Mouse (Mus musculus): ENCODE measurements around the gene Klk5. TPM values are rescaled to one million over a fixed set of nuclear protein-coding genes. Genes with fewer than 3 reads are reported as not detected.

Klk5 gene
- polyA plus RNA-seq, 1 experiment from 2014 or later: not detected

DNA sequence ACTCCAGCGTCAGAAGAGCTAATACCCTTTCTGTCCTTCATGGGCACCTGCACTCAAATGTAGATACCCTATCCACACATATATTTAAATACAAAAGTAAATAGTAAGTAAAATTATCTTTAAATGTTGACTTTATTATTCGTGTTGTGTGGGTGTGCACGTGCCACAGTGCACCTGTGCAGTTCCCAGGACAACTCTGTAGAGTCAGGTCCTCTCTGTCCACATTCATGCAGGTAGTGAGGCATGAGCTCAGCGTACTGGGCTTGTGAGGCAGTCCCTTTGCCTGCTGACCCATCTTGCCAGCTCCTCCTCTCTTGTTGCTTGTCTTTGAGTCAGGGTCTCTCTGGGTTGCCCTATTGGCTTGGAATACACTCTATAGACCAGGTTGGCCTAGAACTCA lies 14.1 kb upstream of the Klk5 start:
- H3K9ac ChIP-seq: no peak overlapping the region
- no peaks in the 10 kb centered on the region for H3K4me1 ChIP-seq (replicated peaks)
- no peaks in the 10 kb centered on the region for H3K27me3 ChIP-seq
- no peak overlapping the region for H3K4me2 ChIP-seq
- no peak for ATAC-seq (ENCODE audit: insufficient read depth)
- no peaks in the 10 kb centered on the region for H3K9me3 ChIP-seq (replicated peaks)
- no peak overlapping the region for H3K4me3 ChIP-seq (replicated peaks)
- WGBS (ENCODE audit: insufficient replicate concordance): 51% methylated on average over 4 of the region's 4 CpGs
- H3K36me3 ChIP-seq (replicated peaks): no peaks in the 10 kb centered on the region
- H3K27ac ChIP-seq (replicated peaks): no peak overlapping the region

- H3K4me3 ChIP-seq (replicated peaks): no peak overlapping the region
- no peaks in the 10 kb centered on the region for H3K36me3 ChIP-seq (replicated peaks)
- no peaks in the 10 kb centered on the region for H3K27me3 ChIP-seq
- H3K4me1 ChIP-seq (replicated peaks): no peaks in the 10 kb centered on the region
- no peaks in the 10 kb centered on the region for H3K9me3 ChIP-seq (replicated peaks)
- no peak overlapping the region for H3K9ac ChIP-seq
- ATAC-seq (ENCODE audit: insufficient read depth): no peak
- no peak overlapping the region for H3K27ac ChIP-seq (replicated peaks)
- 68% methylated on average over 8 of the region's 8 CpGs for WGBS (ENCODE audit: insufficient replicate concordance)
- H3K4me2 ChIP-seq: no peak overlapping the region
Observed at GRCm38 (mm10) chr7:43829006-43829405, 12.8 kb upstream of the Klk5 start.

- WGBS (ENCODE audit: insufficient replicate concordance): 77% methylated on average over 4 of the region's 4 CpGs
- no peak for ATAC-seq (ENCODE audit: insufficient read depth)
Observed at GRCm38 (mm10) chr7:43843801-43844200, 2.0 kb downstream of the Klk5 start.

DNA sequence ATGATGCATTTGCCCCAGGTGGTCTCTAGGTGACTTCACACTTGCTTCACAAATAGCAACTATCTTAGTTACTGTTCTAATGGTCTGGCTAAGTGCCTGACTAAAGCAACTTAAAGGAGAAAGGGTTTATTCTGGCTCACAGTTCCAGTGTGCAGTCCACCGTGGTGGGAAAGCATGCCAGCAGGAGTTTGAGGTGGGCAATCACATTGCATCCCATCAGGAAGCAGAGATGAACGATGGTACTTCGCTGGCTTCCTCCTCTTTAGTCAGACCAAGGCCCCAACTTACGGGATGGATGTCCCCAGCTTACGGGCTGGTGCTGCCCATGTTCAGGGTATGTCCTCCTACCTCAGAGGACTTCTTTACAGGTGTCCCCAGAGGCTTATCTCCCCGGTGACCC lies 9.8 kb downstream of the Klk5 start:
- Histone ChIP-seq H3K4me3 (replicated peaks) (no peak overlapping the region), H3K27me3 (no peaks in the 10 kb centered on the region), H3K27ac (replicated peaks) (no peak overlapping the region), H3K4me2 (no peak overlapping the region), H3K4me1 (replicated peaks) (no peaks in the 10 kb centered on the region), H3K36me3 (replicated peaks) (no peaks in the 10 kb centered on the region), H3K9ac (no peak overlapping the region), H3K9me3 (replicated peaks) (no peaks in the 10 kb centered on the region)
- WGBS (ENCODE audit: insufficient replicate concordance): 59% methylated on average over 6 of the region's 6 CpGs
- ATAC-seq (ENCODE audit: insufficient read depth): no peak

More at GRCm38 (mm10) chr7:43843801-43844200, 2.0 kb downstream of the Klk5 start:
- Histone ChIP-seq H3K4me2 (no peak overlapping the region), H3K9ac (no peak overlapping the region), H3K36me3 (replicated peaks) (no peaks in the 10 kb centered on the region), H3K4me1 (replicated peaks) (no peaks in the 10 kb centered on the region), H3K9me3 (replicated peaks) (no peaks in the 10 kb centered on the region), H3K4me3 (replicated peaks) (no peak overlapping the region), H3K27ac (replicated peaks) (no peak overlapping the region), H3K27me3 (no peaks in the 10 kb centered on the region)

GRCm38 (mm10) chr7:43854642-43855380 lies 13.0 kb downstream of the Klk5 start:
- 56% methylated on average over 9 of the region's 9 CpGs for WGBS (ENCODE audit: insufficient replicate concordance)

DNA sequence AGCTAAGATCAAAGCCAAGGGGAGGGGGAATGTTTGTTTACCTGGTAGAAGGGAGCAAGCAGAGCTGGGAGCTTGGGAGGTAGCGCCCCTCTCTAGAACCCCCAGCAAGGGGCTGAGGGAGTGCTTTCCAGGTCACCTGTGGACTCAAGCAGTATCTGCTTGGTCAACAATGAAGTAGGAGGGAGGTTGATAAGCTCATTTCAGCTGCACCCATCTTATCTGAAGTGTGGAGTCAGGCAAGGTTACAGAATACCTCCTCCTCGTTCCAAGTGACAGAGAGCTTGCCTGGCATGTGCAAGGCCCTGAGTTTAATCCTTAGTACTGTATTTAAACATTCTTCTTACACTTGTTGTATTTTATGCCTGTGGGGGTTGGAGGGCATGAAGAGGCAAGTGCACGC lies 13.9 kb downstream of the Klk5 start:
- H3K27me3 ChIP-seq: no peaks in the 10 kb centered on the region

More at GRCm38 (mm10) chr7:43854642-43855380, 13.0 kb downstream of the Klk5 start:
- Histone ChIP-seq H3K4me2 (no peak overlapping the region), H3K27ac (replicated peaks) (no peak overlapping the region), H3K4me1 (replicated peaks) (no peaks in the 10 kb centered on the region), H3K9ac (no peak overlapping the region), H3K4me3 (replicated peaks) (no peak overlapping the region), H3K36me3 (replicated peaks) (no peaks in the 10 kb centered on the region), H3K27me3 (no peaks in the 10 kb centered on the region), H3K9me3 (replicated peaks) (no peaks in the 10 kb centered on the region)
- ATAC-seq (ENCODE audit: insufficient read depth): no peak

DNA sequence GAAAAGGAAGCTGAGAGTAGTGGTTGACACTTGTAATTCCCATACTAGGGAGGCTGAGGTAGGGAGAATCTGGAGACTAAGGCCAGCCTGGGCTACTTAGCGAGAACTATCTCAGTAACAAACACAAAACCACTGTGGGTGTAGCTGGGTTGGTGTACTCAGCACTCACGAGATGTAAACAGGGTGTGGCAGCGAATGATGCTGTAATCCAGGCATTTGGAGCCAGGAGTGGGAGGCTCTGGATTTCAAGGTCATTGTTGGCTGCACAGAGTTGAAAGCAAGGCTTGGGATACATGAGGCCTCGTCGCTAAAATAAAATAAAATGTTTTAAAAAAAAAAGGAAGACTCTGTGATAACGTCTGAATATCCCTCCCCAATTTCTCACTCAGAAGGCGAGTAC lies 14.5 kb downstream of the Klk5 start:
- H3K36me3 ChIP-seq (replicated peaks): no peaks in the 10 kb centered on the region
- H3K27me3 ChIP-seq: no peaks in the 10 kb centered on the region
- H3K27ac ChIP-seq (replicated peaks): no peak overlapping the region
- no peak overlapping the region for H3K4me3 ChIP-seq (replicated peaks)
- H3K9ac ChIP-seq: no peak overlapping the region
- ATAC-seq (ENCODE audit: insufficient read depth): no peak
- 46% methylated on average over 7 of the region's 7 CpGs for WGBS (ENCODE audit: insufficient replicate concordance)
- H3K4me2 ChIP-seq: no peak overlapping the region
- no peaks in the 10 kb centered on the region for H3K4me1 ChIP-seq (replicated peaks)
- no peaks in the 10 kb centered on the region for H3K9me3 ChIP-seq (replicated peaks)

More for the DNA sequence above, 13.9 kb downstream of the Klk5 start:
- Histone ChIP-seq H3K9me3 (replicated peaks) (no peaks in the 10 kb centered on the region), H3K36me3 (replicated peaks) (no peaks in the 10 kb centered on the region), H3K4me2 (no peak overlapping the region), H3K4me1 (replicated peaks) (no peaks in the 10 kb centered on the region), H3K4me3 (replicated peaks) (no peak overlapping the region), H3K27ac (replicated peaks) (no peak overlapping the region), H3K9ac (no peak overlapping the region)
- ATAC-seq (ENCODE audit: insufficient read depth): no peak
- 45% methylated on average over 3 of the region's 3 CpGs for WGBS (ENCODE audit: insufficient replicate concordance)

DNA sequence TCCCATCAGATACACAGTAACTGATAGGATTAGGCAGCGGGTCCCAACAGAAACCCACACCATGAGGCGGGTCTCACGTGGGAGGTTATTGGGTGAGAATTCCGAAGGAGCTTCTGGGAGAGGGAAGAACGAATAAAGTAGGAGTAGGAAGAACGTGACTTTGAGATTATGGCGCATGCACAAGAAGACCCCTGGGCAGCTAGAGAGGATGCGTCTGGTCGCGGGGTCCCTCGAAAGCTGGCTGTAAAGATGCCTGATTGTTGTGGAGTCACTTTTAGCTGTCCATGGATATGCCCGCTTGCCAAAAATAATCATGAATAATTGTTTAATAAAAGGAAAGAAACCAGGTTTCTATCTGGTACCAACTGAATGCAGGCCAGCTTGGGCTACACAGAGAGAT lies 15.7 kb downstream of the Klk5 start:
- Histone ChIP-seq H3K4me1 (replicated peaks) (no peaks in the 10 kb centered on the region), H3K9ac (no peak overlapping the region), H3K9me3 (replicated peaks) (no peaks in the 10 kb centered on the region), H3K27ac (replicated peaks) (no peak overlapping the region), H3K27me3 (no peaks in the 10 kb centered on the region), H3K4me3 (replicated peaks) (no peak overlapping the region), H3K36me3 (replicated peaks) (no peaks in the 10 kb centered on the region), H3K4me2 (no peak overlapping the region)
- ATAC-seq (ENCODE audit: insufficient read depth): no peak
- WGBS (ENCODE audit: insufficient replicate concordance): 79% methylated on average over 12 of the region's 12 CpGs

GRCm38 (mm10) chr7:43860411-43860810 lies 18.6 kb downstream of the Klk5 start:
- Histone ChIP-seq H3K36me3 (replicated peaks) (no peaks in the 10 kb centered on the region), H3K4me2 (no peak overlapping the region), H3K9ac (no peak overlapping the region), H3K4me1 (replicated peaks) (no peaks in the 10 kb centered on the region), H3K27ac (replicated peaks) (no peak overlapping the region), H3K9me3 (replicated peaks) (no peaks in the 10 kb centered on the region), H3K4me3 (replicated peaks) (no peak overlapping the region), H3K27me3 (no peaks in the 10 kb centered on the region)
- WGBS (ENCODE audit: insufficient replicate concordance): 75% methylated on average over 8 of the region's 8 CpGs
- ATAC-seq (ENCODE audit: insufficient read depth): no peak

GRCm38 (mm10) chr7:43873237-43873636 lies 31.5 kb downstream of the Klk5 start:
- Histone ChIP-seq H3K9ac (no peak overlapping the region), H3K4me2 (no peak overlapping the region), H3K4me3 (replicated peaks) (no peak overlapping the region), H3K27ac (replicated peaks) (no peak overlapping the region), H3K4me1 (replicated peaks) (no peaks in the 10 kb centered on the region), H3K9me3 (replicated peaks) (no peaks in the 10 kb centered on the region), H3K36me3 (replicated peaks) (no peaks in the 10 kb centered on the region), H3K27me3 (no peaks in the 10 kb centered on the region)
- ATAC-seq (ENCODE audit: insufficient read depth): no peak
- 7% methylated on average over 10 of the region's 10 CpGs for WGBS (ENCODE audit: insufficient replicate concordance)

GRCm38 (mm10) chr7:43873674-43874073 lies 31.9 kb downstream of the Klk5 start:
- ATAC-seq (ENCODE audit: insufficient read depth): no peak
- Histone ChIP-seq H3K9ac (no peak overlapping the region), H3K27me3 (no peaks in the 10 kb centered on the region), H3K4me3 (replicated peaks) (no peak overlapping the region), H3K36me3 (replicated peaks) (no peaks in the 10 kb centered on the region), H3K9me3 (replicated peaks) (no peaks in the 10 kb centered on the region), H3K27ac (replicated peaks) (no peak overlapping the region), H3K4me1 (replicated peaks) (no peaks in the 10 kb centered on the region), H3K4me2 (no peak overlapping the region)
- WGBS (ENCODE audit: insufficient replicate concordance): 57% methylated on average over 3 of the region's 3 CpGs

DNA sequence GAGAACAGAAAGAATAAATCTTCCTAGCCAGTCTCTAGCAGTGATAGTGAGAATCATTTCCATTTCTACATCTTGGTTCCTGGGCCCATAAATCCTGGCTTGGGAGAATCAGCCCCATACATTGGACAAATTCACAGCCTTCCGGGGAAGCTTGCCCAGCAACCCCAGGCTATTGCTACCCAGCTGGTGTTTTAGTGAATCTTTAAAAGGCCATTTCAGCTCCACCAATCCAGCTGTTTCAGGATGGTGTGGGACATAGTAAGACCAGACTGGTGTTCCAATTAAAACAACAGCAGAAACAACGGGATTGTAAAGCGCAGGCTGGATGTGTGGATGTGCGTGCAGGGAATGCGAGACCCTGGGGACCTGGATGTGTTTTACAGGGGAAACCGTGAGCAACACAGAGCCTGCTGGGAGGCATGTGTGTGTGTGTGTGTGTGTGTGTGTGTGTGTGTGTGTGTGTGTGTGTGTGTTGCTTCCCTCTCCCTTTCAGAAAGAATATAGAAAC lies 33.2 kb downstream of the Klk5 start:
- no peak overlapping the region for H3K4me2 ChIP-seq
- no peak overlapping the region for H3K27ac ChIP-seq (replicated peaks)
- 73% methylated on average over 6 of the region's 6 CpGs for WGBS (ENCODE audit: insufficient replicate concordance)
- no peak for ATAC-seq (ENCODE audit: insufficient read depth)
- no peak overlapping the region for H3K9ac ChIP-seq
- H3K4me1 ChIP-seq (replicated peaks): no peaks in the 10 kb centered on the region
- no peak overlapping the region for H3K4me3 ChIP-seq (replicated peaks)
- H3K36me3 ChIP-seq (replicated peaks): no peaks in the 10 kb centered on the region
- no peaks in the 10 kb centered on the region for H3K27me3 ChIP-seq
- H3K9me3 ChIP-seq (replicated peaks): no peaks in the 10 kb centered on the region
